Mouse (Mus musculus): ENCODE data around the gene Dlg2.

Gene Dlg2

GRCm38 (mm10) chr7:91423784-91424183, 947.3 kb downstream of the Dlg2 start:
- Histone ChIP-seq H3K36me3 (ENCODE audit: insufficient read depth, low read length) (no peaks in the 10 kb centered on the region), H3K4me1 (replicated peaks; ENCODE audit: low read depth, low read length) (no peaks in the 10 kb centered on the region), H3K4me3 (replicated peaks; ENCODE audit: low read length) (no peak overlapping the region), H3K9me3 (ENCODE audit: low read length) (no peaks in the 10 kb centered on the region), H3K27me3 (ENCODE audit: insufficient read depth, low read length) (no peaks in the 10 kb centered on the region)
- TF ChIP-seq CTCF (conservative IDR thresholded peaks at IDR 0.05; ENCODE audit: low read length) (no peak), NANOG (IDR thresholded peaks at IDR 0.05; ENCODE audit: borderline replicate concordance, low read length) (no peak), POU5F1 (IDR thresholded peaks at IDR 0.05; ENCODE audit: borderline replicate concordance, low read length) (no peak)

GRCm38 (mm10) chr7:91429712-91430275, 953.3 kb downstream of the Dlg2 start:
- Histone ChIP-seq H3K4me3 (replicated peaks; ENCODE audit: low read length) (no peak overlapping the region), H3K27me3 (ENCODE audit: insufficient read depth, low read length) (no peaks in the 10 kb centered on the region), H3K36me3 (ENCODE audit: insufficient read depth, low read length) (no peaks in the 10 kb centered on the region), H3K9me3 (ENCODE audit: low read length) (no peaks in the 10 kb centered on the region), H3K4me1 (replicated peaks; ENCODE audit: low read depth, low read length) (no peaks in the 10 kb centered on the region)
- TF ChIP-seq CTCF (conservative IDR thresholded peaks at IDR 0.05; ENCODE audit: low read length) (no peak), POU5F1 (IDR thresholded peaks at IDR 0.05; ENCODE audit: borderline replicate concordance, low read length) (no peak), NANOG (IDR thresholded peaks at IDR 0.05; ENCODE audit: borderline replicate concordance, low read length) (no peak)

GRCm38 (mm10) chr7:91431594-91432240, 955.2 kb downstream of the Dlg2 start:
- no peaks in the 10 kb centered on the region for H3K4me1 ChIP-seq (replicated peaks; ENCODE audit: low read depth, low read length)
- TF ChIP-seq CTCF (conservative IDR thresholded peaks at IDR 0.05; ENCODE audit: low read length) (peak; percentile 84), NANOG (IDR thresholded peaks at IDR 0.05; ENCODE audit: borderline replicate concordance, low read length) (no peak)
- H3K36me3 ChIP-seq (ENCODE audit: insufficient read depth, low read length), result no peaks in the 10 kb centered on the region
- no peak overlapping the region for H3K4me3 ChIP-seq (replicated peaks; ENCODE audit: low read length)
- no peaks in the 10 kb centered on the region for H3K9me3 ChIP-seq (ENCODE audit: low read length)
- no peaks in the 10 kb centered on the region for H3K27me3 ChIP-seq (ENCODE audit: insufficient read depth, low read length)

- Histone ChIP-seq H3K36me3 (ENCODE audit: insufficient read depth, low read length) (no peaks in the 10 kb centered on the region), H3K4me1 (replicated peaks; ENCODE audit: low read depth, low read length) (no peaks in the 10 kb centered on the region), H3K4me3 (replicated peaks; ENCODE audit: low read length) (no peak overlapping the region), H3K9me3 (ENCODE audit: low read length) (no peaks in the 10 kb centered on the region), H3K27me3 (ENCODE audit: insufficient read depth, low read length) (no peaks in the 10 kb centered on the region)
- no peak for TF ChIP-seq NANOG (IDR thresholded peaks at IDR 0.05; ENCODE audit: borderline replicate concordance, low read length)
- TF ChIP-seq CTCF (conservative IDR thresholded peaks at IDR 0.05; ENCODE audit: low read length), result no peak
- no peak for TF ChIP-seq POU5F1 (IDR thresholded peaks at IDR 0.05; ENCODE audit: borderline replicate concordance, low read length)
These were observed 956.1 kb downstream of the Dlg2 start for GRCm38 (mm10) chr7:91432563-91432962.

GRCm38 (mm10) chr7:91434739-91435138, 958.3 kb downstream of the Dlg2 start:
- Histone ChIP-seq H3K9me3 (ENCODE audit: low read length) (no peaks in the 10 kb centered on the region), H3K4me3 (replicated peaks; ENCODE audit: low read length) (no peak overlapping the region), H3K36me3 (ENCODE audit: insufficient read depth, low read length) (no peaks in the 10 kb centered on the region), H3K27me3 (ENCODE audit: insufficient read depth, low read length) (no peaks in the 10 kb centered on the region), H3K4me1 (replicated peaks; ENCODE audit: low read depth, low read length) (no peaks in the 10 kb centered on the region)
- TF ChIP-seq POU5F1 (IDR thresholded peaks at IDR 0.05; ENCODE audit: borderline replicate concordance, low read length) (no peak), NANOG (IDR thresholded peaks at IDR 0.05; ENCODE audit: borderline replicate concordance, low read length) (no peak), CTCF (conservative IDR thresholded peaks at IDR 0.05; ENCODE audit: low read length) (no peak)

- no peak for TF ChIP-seq CTCF (conservative IDR thresholded peaks at IDR 0.05; ENCODE audit: low read length)
- no peak for TF ChIP-seq NANOG (IDR thresholded peaks at IDR 0.05; ENCODE audit: borderline replicate concordance, low read length)
- no peak for TF ChIP-seq POU5F1 (IDR thresholded peaks at IDR 0.05; ENCODE audit: borderline replicate concordance, low read length)
These were observed 963.9 kb downstream of the Dlg2 start for GRCm38 (mm10) chr7:91440326-91440725.

DNA sequence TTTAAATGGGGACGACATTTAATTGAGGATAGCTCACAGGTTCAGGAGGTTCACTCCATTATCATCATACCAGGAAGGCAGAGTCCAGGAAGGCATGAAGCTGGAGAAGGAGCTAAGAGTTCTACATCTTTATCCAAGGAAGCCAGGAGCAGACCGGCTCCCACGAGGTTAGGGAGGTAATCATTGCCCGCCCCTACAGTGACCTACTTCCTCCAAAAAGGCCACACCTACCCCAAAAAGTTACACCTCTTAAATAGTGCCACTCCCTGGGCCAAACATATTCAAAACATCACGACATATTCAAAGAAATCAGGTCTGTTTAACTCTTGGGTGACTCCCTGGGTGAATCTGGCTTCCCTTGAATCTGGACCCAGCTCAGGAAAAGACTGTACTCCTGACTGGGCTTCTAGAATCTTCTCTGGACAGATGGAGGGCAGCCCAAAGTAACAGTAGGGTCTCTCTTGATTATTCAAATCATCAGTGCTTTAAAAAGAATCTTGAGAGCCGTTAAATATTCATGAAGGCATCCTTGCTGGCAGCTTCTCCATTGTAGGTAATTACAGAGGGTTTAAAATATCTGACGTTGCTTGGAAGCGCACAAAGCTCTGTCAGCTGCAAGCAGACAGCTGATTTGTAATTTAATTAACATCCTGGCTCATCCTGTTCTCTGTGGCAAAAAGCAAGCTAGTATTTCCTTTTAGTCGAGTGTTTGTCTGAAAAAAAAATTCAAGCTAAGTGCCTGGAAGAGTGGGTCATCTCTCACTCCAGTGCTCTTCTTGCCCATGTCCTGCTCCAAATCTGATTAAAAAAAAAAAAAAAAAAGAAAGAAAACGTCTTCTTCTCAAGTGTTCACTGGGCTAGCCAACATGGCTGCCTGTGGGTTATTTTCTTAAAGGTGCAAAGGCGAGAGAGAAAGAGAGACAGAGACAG, 966.2 kb downstream of the Dlg2 start:
- no peaks in the 10 kb centered on the region for H3K27me3 ChIP-seq (ENCODE audit: insufficient read depth, low read length)
- no peaks in the 10 kb centered on the region for H3K4me1 ChIP-seq (replicated peaks; ENCODE audit: low read depth, low read length)
- peaks cover 15% of the 10 kb centered on the region for H3K9me3 ChIP-seq (ENCODE audit: low read length)
- TF ChIP-seq CTCF (conservative IDR thresholded peaks at IDR 0.05; ENCODE audit: low read length) (no peak), NANOG (IDR thresholded peaks at IDR 0.05; ENCODE audit: borderline replicate concordance, low read length) (no peak), POU5F1 (IDR thresholded peaks at IDR 0.05; ENCODE audit: borderline replicate concordance, low read length) (no peak)
- H3K36me3 ChIP-seq (ENCODE audit: insufficient read depth, low read length), result no peaks in the 10 kb centered on the region
- no peak overlapping the region for H3K4me3 ChIP-seq (replicated peaks; ENCODE audit: low read length)

More at GRCm38 (mm10) chr7:91440326-91440725, 963.9 kb downstream of the Dlg2 start:
- Histone ChIP-seq H3K27me3 (ENCODE audit: insufficient read depth, low read length) (no peaks in the 10 kb centered on the region), H3K36me3 (ENCODE audit: insufficient read depth, low read length) (no peaks in the 10 kb centered on the region), H3K4me1 (replicated peaks; ENCODE audit: low read depth, low read length) (no peaks in the 10 kb centered on the region), H3K4me3 (replicated peaks; ENCODE audit: low read length) (no peak overlapping the region), H3K9me3 (ENCODE audit: low read length) (peaks cover 15% of the 10 kb centered on the region)

- H3K9me3 ChIP-seq (ENCODE audit: low read length), result peaks cover 15% of the 10 kb centered on the region
- H3K36me3 ChIP-seq (ENCODE audit: insufficient read depth, low read length), result no peaks in the 10 kb centered on the region
- H3K4me1 ChIP-seq (replicated peaks; ENCODE audit: low read depth, low read length), result no peaks in the 10 kb centered on the region
- TF ChIP-seq CTCF (conservative IDR thresholded peaks at IDR 0.05; ENCODE audit: low read length) (no peak), NANOG (IDR thresholded peaks at IDR 0.05; ENCODE audit: borderline replicate concordance, low read length) (no peak), POU5F1 (IDR thresholded peaks at IDR 0.05; ENCODE audit: borderline replicate concordance, low read length) (no peak)
- H3K27me3 ChIP-seq (ENCODE audit: insufficient read depth, low read length), result no peaks in the 10 kb centered on the region
- H3K4me3 ChIP-seq (replicated peaks; ENCODE audit: low read length), result no peak overlapping the region
These were observed 966.9 kb downstream of the Dlg2 start for GRCm38 (mm10) chr7:91443377-91443714.
